Mouse (Mus musculus) G1E-ER4 (cell line): ENCODE results near the gene Lcor. TPM values are rescaled to one million over a fixed set of nuclear protein-coding genes. Genes with fewer than 3 reads are reported as not detected.

Experiments
- GATA1 ChIP-seq: IDR thresholded peaks from one replicate; pipeline ENCODE4 v1.8.0; 2012; ENCODE audit warnings: low read length, inconsistent platforms
- polyA plus RNA-seq: library from polyadenylated mRNA; stranded (reverse); fragments of >175 nt; gene quantifications from 2 replicates; pipeline ENCODE4 v1.2.3, GENCODE M21; 2012

The Lcor gene
- polyA plus RNA-seq, 1 experiment: 2.8 TPM

- no peak for TF ChIP-seq GATA1
Observed at GRCm38 (mm10) chr19:41515549-41515948, 33.1 kb downstream of the Lcor start.

GRCm38 (mm10) chr19:41517006-41517405 is 34.6 kb downstream of the Lcor start:
- no peak for TF ChIP-seq GATA1

GRCm38 (mm10) chr19:41519121-41519520 is 36.7 kb downstream of the Lcor start:
- no peak for TF ChIP-seq GATA1

DNA sequence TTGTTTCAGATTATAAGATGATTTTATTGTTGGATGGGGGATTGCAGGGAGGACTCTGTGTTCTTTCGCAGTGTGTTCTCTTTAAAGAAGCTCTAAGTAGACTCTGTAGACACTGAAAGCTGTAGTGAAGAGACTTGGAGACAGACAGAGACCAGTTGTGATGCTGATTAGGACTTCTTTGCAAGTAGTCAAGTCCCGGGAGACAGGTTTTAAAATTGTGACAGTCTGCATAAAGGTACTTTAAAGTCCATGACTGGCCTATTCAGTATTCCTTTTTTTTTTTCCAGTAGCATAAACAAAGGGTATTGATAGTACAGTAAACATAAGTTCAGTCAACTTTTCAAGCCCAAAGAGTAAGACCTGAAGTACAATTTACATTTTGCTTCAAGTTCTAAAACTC is 39.8 kb downstream of the Lcor start:
- no peak for TF ChIP-seq GATA1

GRCm38 (mm10) chr19:41523798-41524563 is 41.5 kb downstream of the Lcor start:
- TF ChIP-seq GATA1: no peak

GRCm38 (mm10) chr19:41529169-41529568 is 46.7 kb downstream of the Lcor start:
- TF ChIP-seq GATA1: no peak

GRCm38 (mm10) chr19:41534021-41534420 is 51.6 kb downstream of the Lcor start:
- no peak for TF ChIP-seq GATA1

DNA sequence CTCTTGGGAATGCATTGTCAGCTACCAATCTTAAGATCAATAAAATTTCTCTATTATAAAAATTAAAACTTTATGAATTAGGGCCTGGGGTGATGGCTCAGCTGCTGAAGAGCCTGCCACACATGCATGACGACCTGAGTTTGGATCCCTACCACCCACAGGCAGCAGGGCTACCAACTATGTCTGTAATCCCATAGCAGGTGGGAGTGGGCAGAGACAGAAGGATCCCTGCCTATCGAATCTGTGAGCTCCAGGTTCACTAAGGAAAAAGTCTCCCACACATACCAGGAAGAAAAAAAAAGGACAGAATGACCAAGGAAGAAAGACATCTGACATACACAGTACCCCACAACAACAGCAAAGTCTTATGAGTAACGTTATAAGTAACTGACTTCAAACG is 74.5 kb downstream of the Lcor start:
- TF ChIP-seq GATA1: no peak

DNA sequence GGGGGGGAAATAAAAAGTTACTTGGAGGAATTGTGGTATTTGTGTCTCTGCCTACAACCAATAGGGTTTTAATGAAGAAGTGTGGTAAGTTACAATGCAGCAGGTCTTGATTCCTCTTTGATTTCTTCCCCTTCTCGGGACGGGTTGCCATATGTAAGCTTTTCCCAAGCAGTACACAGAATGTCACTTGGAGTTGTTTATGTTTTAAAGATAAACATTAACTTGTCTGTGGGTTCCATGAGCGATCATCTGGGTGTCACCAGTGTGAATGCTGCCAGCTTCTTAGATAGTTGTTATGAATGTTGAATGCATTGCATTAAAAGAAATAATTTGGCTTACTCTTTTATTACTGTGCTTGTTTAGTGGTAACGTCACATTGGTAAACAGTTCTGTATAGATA is 75.1 kb downstream of the Lcor start:
- TF ChIP-seq GATA1: no peak

- no peak for TF ChIP-seq GATA1
Observed at GRCm38 (mm10) chr19:41558891-41559486, 76.6 kb downstream of the Lcor start.

DNA sequence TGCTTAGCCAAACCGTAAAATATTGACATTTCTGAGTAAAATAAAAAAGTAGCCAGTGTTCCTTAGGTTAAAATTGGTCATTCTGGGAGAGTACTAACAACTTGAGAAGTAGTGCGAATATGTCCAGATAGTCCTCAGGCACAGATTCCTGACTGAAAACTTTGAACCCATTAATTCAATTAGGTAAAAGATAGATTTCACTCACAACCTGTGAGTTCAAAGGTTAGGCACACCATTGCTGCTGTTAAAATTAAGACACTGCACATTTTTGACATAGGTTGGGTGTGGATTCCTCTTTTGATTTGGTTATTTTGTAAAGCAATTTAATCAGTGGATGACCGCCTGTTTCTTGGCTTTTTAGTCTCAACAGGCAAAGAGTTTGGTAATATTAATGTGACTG is 78.4 kb downstream of the Lcor start:
- no peak for TF ChIP-seq GATA1

DNA sequence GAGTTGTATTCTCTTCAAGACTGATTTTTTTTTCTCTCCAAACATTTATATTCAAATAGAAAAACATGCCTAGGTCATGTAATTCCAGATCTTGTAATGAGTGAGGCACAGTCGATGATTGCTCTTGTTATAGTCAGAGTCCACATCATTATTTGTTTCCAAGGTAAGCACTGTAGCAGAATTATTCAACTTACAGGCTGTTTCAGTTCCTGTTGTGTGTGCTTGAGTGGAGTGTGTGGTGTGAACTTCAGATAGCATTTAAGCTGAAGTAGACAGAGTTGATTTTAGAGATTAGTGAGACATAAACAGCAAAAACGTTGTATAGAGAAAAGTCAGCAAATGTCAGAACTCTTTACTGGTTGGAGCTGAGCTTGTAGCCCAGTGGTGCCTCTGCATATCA is 86.4 kb downstream of the Lcor start:
- no peak for TF ChIP-seq GATA1

GRCm38 (mm10) chr19:41573700-41574099 is 91.3 kb downstream of the Lcor start:
- no peak for TF ChIP-seq GATA1

DNA sequence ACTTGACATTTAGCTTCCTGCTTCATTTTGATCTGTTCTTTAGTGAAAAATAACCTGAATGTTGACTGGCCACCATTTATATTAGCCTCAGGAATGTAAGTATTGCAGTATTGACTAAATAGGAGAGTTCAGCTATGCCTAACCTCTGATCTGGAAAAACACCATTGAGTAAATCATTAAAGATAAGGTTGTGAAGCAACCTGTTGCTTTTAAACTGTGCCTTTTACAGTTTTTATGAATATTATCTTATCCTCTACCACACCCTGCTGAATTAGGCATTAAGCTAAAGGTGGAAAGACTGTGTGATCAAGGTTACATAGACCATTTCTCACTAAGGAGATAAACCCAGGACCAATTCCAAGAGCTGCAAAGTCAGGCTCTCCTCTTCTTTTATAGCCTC is 95.1 kb downstream of the Lcor start:
- TF ChIP-seq GATA1: no peak

GRCm38 (mm10) chr19:41579311-41579920 is 97.0 kb downstream of the Lcor start:
- no peak for TF ChIP-seq GATA1

GRCm38 (mm10) chr19:41581706-41582420 is 99.4 kb downstream of the Lcor start, which contains the start of gene Gm340:
Gm340 (plus strand) TSS chr19:41582370.
- TF ChIP-seq GATA1: no peak

- no peak for TF ChIP-seq GATA1
Observed at GRCm38 (mm10) chr19:41582918-41583514, 100.6 kb downstream of the Lcor start.
